Mouse (Mus musculus) hindbrain, postnatal 0 days (tissue): ENCODE measurements around the gene Rbpms2. TPM values are rescaled to one million over a fixed set of nuclear protein-coding genes. Genes with fewer than 3 reads are reported as not detected.

ENCODE experiments used
- ATAC-seq: fragments of 200-750 bp; cut with Nextera tagmentation; 2 replicates; pipeline ENCODE4 v1.8.0; 2017; ENCODE audit warnings: mild to moderate bottlenecking, moderate TSS enrichment, moderate library complexity
- DNase-seq: peaks from one replicate; pipeline ENCODE4 v3.0.0-alpha.2; 2015; ENCODE audit warnings: low spot score
- H3K27ac ChIP-seq: fragments of 300-500 bp; sonication (generic); 2 replicates; pipeline ENCODE4 v1.5.1; 2014; ENCODE audit warnings: mild to moderate bottlenecking
- H3K27me3 ChIP-seq: fragments of 300-500 bp; sonication (generic); 2 replicates; pipeline ENCODE4 v1.6.1; 2014; ENCODE audit warnings: low read length, mixed read lengths; ENCODE audit not compliant: insufficient read depth
- H3K36me3 ChIP-seq: fragments of 300-500 bp; sonication (generic); 2 replicates; pipeline ENCODE4 v1.6.1; 2014; ENCODE audit warnings: low read length, mixed read lengths; ENCODE audit not compliant: insufficient read depth
- H3K4me1 ChIP-seq: fragments of 300-500 bp; sonication (generic); 2 replicates; pipeline ENCODE4 v1.6.1; 2014; ENCODE audit warnings: antibody characterized with exemption, low read length, mixed read lengths; ENCODE audit not compliant: insufficient read depth
- H3K4me2 ChIP-seq: fragments of 300-500 bp; sonication (generic); 2 replicates; pipeline ENCODE4 v1.6.1; 2014; ENCODE audit warnings: low read depth, mild to moderate bottlenecking, low read length, moderate library complexity, mixed read lengths
- H3K4me3 ChIP-seq: fragments of 300-500 bp; sonication (generic); 2 replicates; pipeline ENCODE4 v1.5.1; 2014; ENCODE audit warnings: low read length
- H3K9ac ChIP-seq: fragments of 300-500 bp; sonication (generic); replicated peaks from 2 replicates; pipeline ENCODE4 v1.6.1; 2014; ENCODE audit warnings: mild to moderate bottlenecking, low read length, moderate library complexity, mixed read lengths
- H3K9me3 ChIP-seq: fragments of 300-500 bp; sonication (generic); 2 replicates; pipeline ENCODE4 v1.6.1; 2016; ENCODE audit warnings: low read length, mixed read lengths
- CTCF ChIP-seq: IDR thresholded peaks from 2 replicates; pipeline ENCODE4 v1.5.1; 2016; ENCODE audit warnings: antibody characterized with exemption, control low read depth, low read depth
- WGBS: fragments of 180-500 bp; shearing (Covaris S2); extraction: QIAGEN DNeasy Blood & Tissue Kit; methylation state at CpG from one replicate; pipeline ENCODE4 v1.1.7; 2014; 5-methylcytosine and 5-hydroxymethylcytosine counted together
- polyA plus RNA-seq: library from polyadenylated mRNA; unstranded; fragments of >200 nt; fragmentation: Nextera tagmentation; extraction: Ambion mirVana; gene quantifications from 2 replicates; pipeline ENCODE4 v1.2.1, GENCODE M21; 2015
- total RNA-seq: library from RNA; depleted of rRNA; stranded (reverse); fragments of >200 nt; gene quantifications from 2 replicates; pipeline ENCODE4 v1.2.3, GENCODE M21; 2014

The Rbpms2 gene
- total and polyA plus RNA-seq, 2 experiments from 2014 or later: 3.3 to 5.1 TPM

DNA sequence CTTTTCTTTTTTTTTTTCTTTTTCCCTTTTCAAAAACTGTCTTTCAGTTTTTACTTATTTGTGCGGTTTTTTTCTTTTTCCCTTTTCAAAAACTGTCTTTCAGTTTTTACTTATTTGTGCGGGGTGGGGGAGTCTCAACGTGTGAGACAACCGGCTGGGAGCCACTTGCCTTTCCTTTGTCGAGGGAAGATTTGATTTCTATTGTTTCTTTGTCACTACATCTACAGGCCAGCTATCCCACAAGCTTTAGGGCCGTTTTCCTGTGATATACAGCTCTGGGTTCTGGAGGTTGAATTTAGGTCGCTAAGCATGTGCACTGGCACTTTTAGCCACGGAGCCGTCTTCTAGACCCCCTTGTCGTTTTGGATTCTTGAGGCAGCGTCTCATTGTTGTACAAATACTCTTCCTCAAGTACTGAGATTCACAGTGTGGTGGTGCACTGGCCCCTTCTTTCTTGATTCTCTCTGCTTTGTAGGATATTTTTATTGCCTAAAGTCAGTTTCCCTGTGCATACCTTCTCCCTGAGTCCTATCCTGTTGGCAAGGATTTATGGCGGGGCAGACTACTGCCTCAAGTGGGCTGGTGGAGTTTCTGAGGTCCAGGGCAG lies 12.1 kb downstream of the Rbpms2 start:
- Histone ChIP-seq H3K9me3 (no peaks in the 10 kb centered on the region), H3K9ac (no peak overlapping the region), H3K4me1 (no peaks in the 10 kb centered on the region), H3K36me3 (no peaks in the 10 kb centered on the region), H3K27ac (no peak overlapping the region), H3K4me3 (no peak overlapping the region), H3K27me3 (no peaks in the 10 kb centered on the region), H3K4me2 (no peak overlapping the region)
- TF ChIP-seq CTCF: no peak
- WGBS: 12% methylated on average over 12 of the region's 12 CpGs
- ATAC-seq: no peak
- DNase-seq: no peak

DNA sequence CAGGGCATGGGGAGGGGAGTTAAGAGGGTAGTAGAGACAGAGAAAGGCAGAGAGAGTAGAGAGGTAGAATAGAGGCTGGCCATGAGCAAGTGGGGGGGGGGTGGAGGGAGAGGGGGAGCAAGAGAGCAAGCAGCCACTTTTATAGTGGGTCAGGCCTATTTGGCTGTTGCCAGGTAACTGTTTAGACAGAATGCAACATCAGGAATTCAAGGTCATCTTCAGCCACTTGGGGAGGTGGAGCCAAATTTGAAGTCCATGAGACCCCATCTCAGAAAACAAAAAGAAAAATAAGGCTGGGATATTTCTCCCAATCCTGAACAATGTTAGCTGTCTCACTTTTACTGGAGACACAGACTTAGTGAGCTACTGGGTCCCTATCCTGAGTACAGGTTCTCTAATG lies 13.1 kb downstream of the Rbpms2 start:
- Histone ChIP-seq H3K27me3 (no peaks in the 10 kb centered on the region), H3K4me2 (no peak overlapping the region), H3K4me1 (no peaks in the 10 kb centered on the region), H3K9ac (no peak overlapping the region), H3K36me3 (no peaks in the 10 kb centered on the region), H3K27ac (no peak overlapping the region), H3K4me3 (no peak overlapping the region), H3K9me3 (no peaks in the 10 kb centered on the region)
- ATAC-seq: no peak
- no peak for TF ChIP-seq CTCF
- no peak for DNase-seq

DNA sequence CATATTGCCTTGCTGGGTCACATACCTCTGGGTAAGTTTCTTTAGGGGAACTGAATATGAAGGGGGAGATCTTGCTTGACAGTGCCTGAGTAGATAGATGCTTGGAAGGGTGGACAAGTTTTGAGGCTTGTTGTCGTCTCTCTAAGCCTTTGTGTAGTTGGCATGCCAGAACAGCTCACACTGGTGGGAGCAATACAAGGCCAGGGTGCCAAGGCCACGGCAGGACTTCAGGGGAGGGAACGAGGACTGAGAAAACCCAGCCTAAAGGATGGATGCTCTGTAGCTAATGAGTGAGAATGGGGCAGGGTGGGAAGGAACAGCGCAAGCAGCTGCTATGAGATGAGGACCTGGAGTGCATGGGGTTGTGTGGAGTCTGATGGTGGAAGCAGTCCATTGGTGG lies 15.5 kb downstream of the Rbpms2 start:
- TF ChIP-seq CTCF: no peak
- H3K9me3 ChIP-seq: no peaks in the 10 kb centered on the region

DNA sequence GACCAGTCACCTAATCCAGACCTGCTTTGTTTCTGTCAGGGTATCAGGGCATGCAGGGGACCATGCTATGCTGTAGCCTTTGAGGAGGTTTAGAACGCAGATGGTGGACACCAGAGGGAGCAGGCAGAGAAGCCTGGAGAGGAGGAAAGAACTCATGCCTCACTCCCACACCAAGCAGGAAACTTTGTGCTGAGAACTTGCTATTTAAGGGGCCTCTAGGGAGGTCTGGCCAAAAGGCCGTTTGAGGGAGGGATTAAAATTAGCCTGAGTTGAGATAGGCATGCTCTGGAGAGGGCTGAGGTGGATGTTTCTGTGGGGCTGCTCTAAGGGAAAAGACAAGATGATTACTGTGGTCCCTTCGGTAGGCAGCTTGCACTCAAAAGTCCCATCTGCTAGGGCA lies 16.5 kb downstream of the Rbpms2 start:
- Histone ChIP-seq H3K4me2 (no peak overlapping the region), H3K4me1 (no peaks in the 10 kb centered on the region), H3K9me3 (no peaks in the 10 kb centered on the region), H3K27me3 (no peaks in the 10 kb centered on the region), H3K36me3 (no peaks in the 10 kb centered on the region), H3K9ac (no peak overlapping the region), H3K4me3 (no peak overlapping the region), H3K27ac (no peak overlapping the region)
- DNase-seq: no peak
- ATAC-seq: no peak
- peak; percentile 11; the same call in 1 of the 2 replicates for TF ChIP-seq CTCF
- 64% methylated on average over 3 of the region's 3 CpGs for WGBS

More for the DNA sequence above, 15.5 kb downstream of the Rbpms2 start:
- Histone ChIP-seq H3K27me3 (no peaks in the 10 kb centered on the region), H3K9ac (no peak overlapping the region), H3K27ac (no peak overlapping the region), H3K4me2 (no peak overlapping the region), H3K36me3 (no peaks in the 10 kb centered on the region), H3K4me1 (no peaks in the 10 kb centered on the region), H3K4me3 (no peak overlapping the region)
- ATAC-seq (no peak), DNase-seq (no peak)
- 80% methylated on average over 4 of the region's 4 CpGs for WGBS

DNA sequence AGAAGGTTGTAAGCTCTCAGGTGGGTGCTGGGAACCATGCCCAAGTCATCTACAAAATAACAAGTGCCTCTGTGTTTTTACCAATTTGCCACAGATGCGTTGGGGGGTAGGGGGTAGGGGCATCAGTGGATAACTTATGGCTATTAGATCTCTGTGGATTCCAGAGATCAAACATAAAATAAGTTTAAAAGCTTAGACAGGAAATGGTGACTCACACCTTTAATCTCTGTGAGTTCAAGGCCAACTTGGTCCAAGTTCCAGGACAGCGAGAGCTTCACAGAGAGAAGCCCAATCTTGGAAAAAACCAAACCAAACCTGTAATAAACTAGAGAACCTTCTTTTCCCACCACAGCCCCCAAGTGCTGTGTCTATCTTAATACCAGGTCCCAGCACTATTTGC lies 17.3 kb downstream of the Rbpms2 start:
- Histone ChIP-seq H3K27ac (no peak overlapping the region), H3K4me1 (no peaks in the 10 kb centered on the region), H3K9me3 (no peaks in the 10 kb centered on the region), H3K4me2 (no peak overlapping the region), H3K27me3 (no peaks in the 10 kb centered on the region), H3K4me3 (no peak overlapping the region), H3K36me3 (no peaks in the 10 kb centered on the region), H3K9ac (no peak overlapping the region)
- no peak for ATAC-seq
- DNase-seq: no peak
- 93% methylated on average over 2 of the region's 2 CpGs for WGBS
- TF ChIP-seq CTCF: no peak

DNA sequence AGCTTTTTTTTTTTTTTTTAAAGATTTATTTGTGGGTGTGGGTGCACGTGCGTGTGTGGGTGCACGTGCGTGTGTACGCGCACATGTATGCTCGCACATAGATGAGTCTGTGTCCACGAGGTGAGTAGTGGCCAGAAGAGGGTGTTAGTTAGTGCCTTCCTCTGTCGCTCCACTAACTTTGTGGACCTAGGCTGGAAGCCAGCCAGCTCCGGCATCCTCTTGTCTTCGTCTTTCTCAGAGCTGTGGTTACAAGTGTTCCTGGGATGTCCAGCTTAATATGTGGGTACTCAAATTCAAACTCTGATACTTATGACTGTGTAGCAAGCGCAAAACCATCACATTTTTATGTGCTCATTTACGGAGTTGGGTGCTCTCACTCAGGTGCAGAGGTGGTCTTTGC lies 19.3 kb downstream of the Rbpms2 start:
- no peak overlapping the region for H3K4me3 ChIP-seq
- no peak for TF ChIP-seq CTCF

DNA sequence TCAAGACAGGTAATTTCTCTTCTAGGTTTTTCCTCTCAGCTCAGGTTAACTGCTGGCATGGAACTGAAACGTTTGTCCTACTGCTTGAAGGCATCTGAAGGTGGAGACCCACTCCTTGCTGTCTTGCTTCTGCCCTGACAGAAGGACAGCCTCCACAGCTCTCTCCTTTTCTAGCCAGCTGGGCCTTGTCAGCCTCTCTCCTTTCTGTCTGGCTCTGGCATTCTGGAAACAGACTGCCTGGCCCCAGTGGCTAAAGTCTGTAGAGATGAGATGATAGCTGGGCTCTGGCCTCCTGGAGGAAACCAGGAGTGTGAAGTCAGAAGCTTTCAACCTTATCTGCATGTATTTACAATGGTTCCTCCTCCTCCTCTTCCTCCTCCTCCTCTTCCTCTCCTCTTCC lies 20.5 kb downstream of the Rbpms2 start:
- Histone ChIP-seq H3K36me3 (no peaks in the 10 kb centered on the region), H3K4me2 (no peak overlapping the region), H3K27ac (no peak overlapping the region), H3K9ac (no peak overlapping the region), H3K4me3 (no peak overlapping the region), H3K9me3 (no peaks in the 10 kb centered on the region), H3K27me3 (no peaks in the 10 kb centered on the region), H3K4me1 (no peaks in the 10 kb centered on the region)
- TF ChIP-seq CTCF: no peak
- DNase-seq (no peak), ATAC-seq (no peak)
- 79% methylated on average over 1 of the region's 1 CpGs for WGBS

More for the DNA sequence above, 19.3 kb downstream of the Rbpms2 start:
- WGBS: 91% methylated on average over 13 of the region's 13 CpGs
- DNase-seq (no peak), ATAC-seq (no peak)
- H3K27ac ChIP-seq: no peak overlapping the region
- no peaks in the 10 kb centered on the region for H3K36me3 ChIP-seq
- no peak overlapping the region for H3K9ac ChIP-seq
- no peaks in the 10 kb centered on the region for H3K4me1 ChIP-seq
- H3K4me2 ChIP-seq: no peak overlapping the region
- no peaks in the 10 kb centered on the region for H3K9me3 ChIP-seq
- H3K27me3 ChIP-seq: no peaks in the 10 kb centered on the region
